Mouse (Mus musculus) adrenal gland (tissue): Measurements from ENCODE around the gene Hic2.

ENCODE experiments used
- intact Hi-C: fragments of 180-260 bp; cut with DNase I; formaldehyde crosslinking; loops from one replicate; pipeline ENCODE4 v1.15.1; 2025

Gene Hic2

DNA sequence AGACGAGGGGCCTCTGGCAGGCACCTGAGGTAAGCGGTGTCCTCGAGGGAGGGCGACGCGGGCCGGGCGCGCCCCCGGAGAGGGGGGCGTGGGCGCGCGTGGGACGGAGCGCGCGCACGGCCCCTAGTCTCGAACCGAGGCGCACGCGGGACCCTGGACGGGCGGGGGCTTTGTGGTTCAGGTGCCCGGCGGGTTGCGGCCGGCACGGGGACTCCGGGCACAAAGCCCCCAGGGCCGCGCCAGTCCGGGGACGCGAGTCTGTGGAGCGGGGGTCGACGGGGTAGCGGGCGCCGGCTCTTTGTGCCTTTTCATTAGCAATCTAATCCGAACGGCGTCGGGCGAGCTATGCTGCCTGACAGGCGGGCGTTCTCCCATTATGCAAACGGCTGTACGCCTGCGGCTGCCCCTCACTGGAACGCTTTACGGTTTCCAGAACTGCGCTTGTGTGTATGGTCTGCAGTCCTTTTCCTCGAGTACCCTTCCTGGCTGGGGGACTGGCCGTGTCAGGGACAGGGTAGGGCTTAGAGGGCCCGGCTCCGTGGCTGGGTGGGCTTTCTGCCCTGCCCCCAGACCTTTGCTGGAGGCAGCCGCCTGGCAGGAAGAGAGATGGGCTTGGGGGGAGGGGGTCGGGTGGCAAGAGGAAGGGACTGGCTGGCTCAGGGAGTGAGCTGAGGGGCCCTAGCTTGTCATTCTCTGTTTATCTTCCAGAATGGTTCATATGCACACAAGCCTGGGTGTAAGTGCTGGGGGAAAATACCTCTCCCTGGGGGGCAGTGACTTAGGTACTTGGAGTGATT, 528 bp downstream of the Hic2 start:
- intact Hi-C loops, result no loop called here

DNA sequence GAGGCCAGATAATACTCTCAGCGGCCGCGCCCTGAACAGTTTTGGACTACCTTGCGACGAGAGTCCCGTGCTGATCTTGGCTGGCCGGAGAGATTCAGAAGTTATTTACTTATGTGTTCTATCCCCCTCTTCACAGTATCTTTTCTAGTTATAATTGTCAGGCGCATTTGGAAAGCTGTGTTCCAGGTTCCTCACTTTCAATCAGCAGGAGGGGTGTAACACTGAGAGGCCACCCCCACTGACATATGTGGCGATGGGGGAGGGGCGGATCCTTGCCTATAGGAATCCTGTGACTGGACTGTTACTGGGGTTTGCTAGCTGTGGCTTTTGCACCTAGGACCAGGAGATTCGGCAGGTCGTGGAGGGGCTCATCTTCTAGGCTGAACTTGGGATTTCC, 1.1 kb downstream of the Hic2 start:
- intact Hi-C loops, result no loop called here

DNA sequence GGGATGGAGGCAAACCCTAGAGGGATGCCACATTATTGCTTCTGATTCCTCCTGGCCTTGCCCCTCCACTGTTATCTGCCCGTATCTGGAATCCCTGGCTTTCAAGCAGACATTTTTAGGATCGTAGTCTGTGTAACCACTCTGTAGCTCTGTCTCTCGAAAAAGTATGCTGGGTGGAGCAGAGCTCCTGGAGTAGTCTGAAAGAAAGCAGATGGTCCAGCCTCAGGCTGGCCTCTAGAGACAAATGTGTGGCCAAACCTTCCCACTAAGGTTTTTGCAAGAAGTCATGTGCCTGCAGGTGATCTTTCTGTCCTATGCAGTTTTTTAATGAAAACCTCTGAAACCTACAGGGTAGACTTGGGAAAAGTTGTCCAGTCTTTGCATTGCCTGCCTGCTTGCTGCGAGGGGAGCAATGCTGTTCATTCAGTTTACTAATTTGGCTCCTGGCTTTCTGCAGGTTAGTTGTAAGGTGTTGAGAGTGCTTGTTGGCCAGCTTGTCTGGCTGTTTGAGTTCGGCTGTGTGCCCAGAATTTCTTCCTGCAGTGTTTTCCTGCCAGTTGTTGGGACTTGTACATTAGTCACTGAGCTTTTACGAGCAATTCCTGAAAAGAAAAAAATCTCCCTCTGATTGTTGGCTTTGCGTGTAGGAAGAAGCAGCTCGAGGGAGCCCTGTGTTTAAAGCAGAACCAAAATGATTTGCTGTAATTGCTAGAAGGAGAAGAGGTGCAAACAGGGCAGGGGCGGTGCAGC, 1.7 kb downstream of the Hic2 start:
- intact Hi-C loops, result no loop called here

DNA sequence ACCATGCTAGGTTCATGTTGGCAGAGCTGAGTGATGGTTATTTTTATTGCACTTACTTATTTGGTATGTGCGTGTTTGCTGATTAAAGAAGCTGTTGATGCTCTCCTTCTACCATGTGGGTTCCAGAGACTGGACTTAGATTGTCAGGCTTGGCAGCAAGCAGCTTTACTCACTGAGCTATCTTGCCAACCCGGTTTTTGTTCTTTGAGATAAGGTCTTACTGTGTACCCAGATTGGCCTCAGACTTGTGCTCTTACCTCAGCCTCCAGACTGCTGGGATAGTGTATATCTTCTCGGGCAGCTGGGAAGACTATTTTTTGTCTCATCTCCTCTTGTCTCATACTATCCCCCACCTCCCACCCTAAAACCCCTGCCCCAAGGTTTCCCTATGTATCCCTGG, 4.3 kb downstream of the Hic2 start:
- intact Hi-C loops, result no loop called here

DNA sequence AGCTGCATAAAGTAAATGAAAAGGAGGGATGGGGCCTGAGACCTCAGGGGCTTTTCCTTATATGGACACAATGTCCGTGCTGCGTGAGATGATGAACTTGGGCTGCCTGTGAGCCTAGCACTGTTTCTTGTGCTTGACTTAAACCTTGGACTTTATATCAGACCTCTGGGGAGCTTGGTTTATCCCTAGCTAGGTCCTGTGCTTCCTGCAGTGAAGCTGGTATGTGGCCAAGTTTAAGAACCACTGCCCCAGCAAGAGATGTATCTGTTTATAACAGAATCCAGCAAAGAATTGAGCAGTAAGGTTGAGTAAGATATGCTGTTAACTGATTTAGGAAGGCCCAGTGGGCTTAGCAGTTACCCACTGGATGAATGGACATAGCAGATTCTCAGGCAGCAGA, 6.0 kb downstream of the Hic2 start:
- intact Hi-C loops, result no loop called here

DNA sequence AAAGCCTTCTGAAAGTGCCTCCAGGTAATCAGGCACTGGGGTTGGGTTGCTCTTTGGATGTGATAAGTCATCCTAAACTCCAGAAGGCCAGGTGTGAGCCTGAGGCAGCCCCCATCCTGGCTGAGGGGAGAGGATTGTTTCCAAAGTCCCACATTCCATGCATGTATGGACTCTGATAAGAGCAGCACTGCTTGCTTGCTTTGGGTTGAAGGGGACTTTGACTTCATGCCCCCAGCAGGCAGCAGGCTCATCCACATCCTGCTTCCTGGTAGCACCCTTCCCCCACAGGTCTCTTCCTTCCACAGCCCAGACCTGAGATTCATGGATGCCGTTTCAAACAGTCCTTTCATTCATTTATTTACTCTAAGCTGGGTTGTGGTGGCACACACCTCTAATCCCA, 10.4 kb downstream of the Hic2 start:
- intact Hi-C loops, result no loop called here

DNA sequence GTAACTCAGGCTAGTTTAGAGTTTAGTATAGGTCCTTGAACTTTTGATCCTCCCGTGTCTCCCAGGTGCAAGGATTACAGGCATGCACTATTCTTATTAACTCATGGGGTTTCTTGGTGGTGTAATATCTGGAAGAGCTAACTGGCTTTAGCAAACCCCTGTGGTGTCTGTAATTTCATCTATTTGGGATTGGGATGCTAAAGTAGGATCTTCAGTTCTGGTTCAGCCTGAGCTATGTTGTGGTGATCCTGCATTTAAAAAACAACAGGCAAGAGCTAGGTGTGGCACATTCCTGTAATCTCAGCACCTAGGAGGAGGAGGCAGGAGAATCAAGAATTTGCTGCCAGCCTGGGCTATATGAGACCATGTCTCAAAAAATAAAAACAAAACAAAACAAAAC, 11.6 kb downstream of the Hic2 start:
- intact Hi-C loops, result no loop called here

DNA sequence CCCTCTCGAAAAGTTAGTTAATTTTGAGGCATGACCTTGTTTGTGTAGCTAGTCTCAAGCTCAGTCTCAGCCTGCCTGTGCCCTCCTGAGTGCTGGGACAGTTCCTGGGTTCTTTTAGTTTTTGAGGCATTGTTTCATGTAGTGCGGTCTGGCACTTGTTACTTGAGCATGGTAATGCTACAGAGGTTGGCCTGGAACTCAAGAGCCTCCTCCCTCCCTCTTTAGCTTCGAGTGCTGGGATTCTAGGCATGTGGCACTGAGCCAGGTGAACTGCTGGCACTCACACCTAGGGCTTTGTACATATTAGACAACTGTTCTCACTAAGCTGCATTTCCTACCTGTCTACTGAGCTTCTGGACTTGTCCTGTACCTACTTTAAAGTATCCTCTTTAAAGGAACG, 14.4 kb downstream of the Hic2 start:
- intact Hi-C loops, result no loop called here

DNA sequence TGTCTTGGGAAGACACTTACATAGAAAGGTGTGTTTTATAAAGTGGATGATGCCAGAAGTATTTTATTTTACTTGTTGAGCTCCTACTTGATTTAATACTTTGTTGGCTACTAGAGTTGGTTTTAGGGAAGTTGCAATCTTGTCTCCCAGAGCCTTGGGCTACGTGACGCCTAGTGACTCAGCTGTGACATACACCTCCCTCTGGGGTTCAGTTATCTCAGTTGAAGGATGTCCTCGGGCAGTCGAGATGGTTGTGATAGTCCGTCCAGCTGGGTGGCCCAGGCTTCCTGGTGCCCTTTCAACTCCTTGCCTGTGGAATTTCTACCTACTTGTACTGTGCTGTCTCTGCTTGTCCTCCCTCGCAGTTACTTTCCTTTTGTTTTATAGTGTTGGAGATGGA, 15.8 kb downstream of the Hic2 start:
- intact Hi-C loops, result no loop called here

DNA sequence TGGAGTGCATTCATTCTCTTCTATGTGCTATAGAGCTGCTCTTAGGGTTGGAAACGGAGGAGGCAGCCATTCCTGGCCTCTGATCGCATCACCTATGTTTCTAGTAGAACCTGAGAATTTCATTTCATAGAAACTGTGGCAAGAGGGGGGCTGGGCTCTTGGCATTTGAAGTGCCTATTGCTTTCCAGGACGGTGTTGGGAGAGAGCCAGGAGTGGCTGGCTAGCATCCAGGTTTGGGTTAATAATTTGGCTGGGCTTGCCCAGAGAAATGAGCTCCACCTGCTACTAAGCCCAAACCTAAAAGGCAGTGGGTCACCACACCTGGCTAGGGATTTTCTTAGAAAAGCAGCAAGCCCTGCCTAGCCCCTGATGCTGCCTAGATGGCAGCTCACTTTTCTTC, 18.2 kb downstream of the Hic2 start:
- intact Hi-C loops, result no loop called here

DNA sequence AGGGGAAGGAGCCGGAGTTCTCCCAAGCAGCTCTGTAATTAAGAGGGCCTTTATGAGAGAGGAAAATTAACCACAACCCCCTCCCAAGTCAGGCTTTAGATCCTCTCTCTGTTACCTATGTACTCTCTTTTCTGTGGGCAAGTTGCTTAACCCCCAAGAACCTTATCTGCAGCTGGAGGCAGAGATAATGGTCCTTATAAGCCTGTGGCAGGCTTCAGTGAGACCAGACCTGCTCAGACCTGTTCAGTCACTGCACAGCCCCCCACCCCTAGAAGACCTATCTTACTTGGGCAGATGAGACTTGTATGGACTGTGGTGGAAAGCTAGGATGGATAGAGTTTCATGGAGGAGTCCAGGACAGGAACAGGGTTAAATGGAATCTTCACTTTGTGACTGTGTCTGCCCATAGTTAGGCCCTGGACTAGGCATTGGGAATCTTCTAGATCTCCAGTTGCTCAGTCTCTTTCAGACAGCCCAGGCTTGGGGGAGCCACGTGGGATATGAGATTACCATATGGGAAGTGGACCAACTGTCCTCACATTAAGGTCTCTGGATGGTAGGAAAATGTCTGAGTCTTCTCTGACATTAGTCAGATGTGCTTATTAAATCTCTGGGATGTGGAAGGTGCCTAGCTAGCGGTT, 18.8 kb downstream of the Hic2 start:
- intact Hi-C loops, result no loop called here

DNA sequence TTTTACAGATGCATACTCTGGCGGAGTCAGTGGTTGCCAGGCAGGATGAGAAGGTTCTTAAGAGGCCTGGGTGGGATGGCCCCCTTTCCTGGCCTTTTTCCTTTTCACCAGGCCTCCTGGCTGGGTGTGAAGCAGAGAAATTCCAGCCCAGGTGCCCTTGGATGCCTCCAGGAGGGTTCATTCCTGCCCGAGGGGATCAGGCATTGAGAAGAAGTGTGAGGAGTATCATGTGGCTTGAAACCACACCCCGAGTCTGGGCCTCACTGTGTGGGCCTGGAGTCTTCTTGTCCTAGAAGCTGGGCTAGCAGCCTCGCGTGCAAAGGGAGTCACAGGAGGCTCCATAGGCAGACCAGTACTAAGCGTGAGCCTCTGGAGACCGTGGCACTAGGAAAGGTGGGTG, 19.5 kb downstream of the Hic2 start:
- intact Hi-C loops, result no loop called here

DNA sequence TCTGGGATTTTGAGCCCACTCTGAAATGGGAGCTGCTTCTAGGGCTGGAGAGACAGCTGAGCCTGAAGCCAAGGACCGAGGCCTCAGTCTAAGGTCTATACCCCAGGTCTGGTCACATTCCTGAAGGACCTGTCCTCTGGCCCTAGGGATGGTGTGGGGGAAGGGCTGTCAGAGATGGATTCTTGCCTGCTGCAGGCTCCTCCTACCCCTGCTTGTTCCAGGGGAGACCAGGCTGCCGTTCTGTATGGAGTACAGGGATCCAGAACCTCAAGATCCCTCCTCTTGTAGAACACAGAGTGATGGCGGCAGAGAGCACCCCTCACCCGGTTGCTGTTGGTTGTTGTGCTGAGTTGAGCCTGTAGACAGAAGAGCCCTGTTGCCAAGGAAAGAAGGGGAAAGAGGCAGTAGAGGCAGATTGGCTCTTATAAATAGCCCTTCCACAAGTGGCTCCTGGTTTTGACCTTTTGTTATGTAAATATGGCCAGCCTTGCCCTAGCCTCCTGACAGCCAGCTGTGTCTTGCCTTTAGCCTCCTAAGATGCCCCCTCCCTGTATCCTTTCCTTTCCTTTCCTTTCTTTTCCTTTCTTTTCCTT, 20.7 kb downstream of the Hic2 start:
- intact Hi-C loops, result no loop called here

DNA sequence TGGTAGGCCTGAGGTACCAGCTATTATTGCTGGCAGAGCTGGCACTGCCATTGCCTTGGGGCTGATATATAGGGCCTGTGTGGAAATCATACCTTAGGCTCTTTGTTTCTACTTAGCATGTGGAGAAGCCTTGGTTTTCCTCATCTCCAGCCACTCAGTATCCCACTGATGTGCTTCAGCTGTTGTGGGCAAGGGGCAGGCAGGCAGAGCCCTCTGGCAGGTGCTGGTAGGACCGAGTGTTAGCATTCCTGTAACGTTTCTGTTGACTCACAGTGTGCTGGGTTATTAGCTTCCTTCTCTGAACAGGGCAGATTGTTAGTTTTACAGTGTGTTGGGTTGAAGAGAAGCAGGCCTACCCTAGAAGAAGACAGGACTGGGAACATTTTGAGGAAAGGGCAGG, 21.9 kb downstream of the Hic2 start:
- intact Hi-C loops, result no loop called here

DNA sequence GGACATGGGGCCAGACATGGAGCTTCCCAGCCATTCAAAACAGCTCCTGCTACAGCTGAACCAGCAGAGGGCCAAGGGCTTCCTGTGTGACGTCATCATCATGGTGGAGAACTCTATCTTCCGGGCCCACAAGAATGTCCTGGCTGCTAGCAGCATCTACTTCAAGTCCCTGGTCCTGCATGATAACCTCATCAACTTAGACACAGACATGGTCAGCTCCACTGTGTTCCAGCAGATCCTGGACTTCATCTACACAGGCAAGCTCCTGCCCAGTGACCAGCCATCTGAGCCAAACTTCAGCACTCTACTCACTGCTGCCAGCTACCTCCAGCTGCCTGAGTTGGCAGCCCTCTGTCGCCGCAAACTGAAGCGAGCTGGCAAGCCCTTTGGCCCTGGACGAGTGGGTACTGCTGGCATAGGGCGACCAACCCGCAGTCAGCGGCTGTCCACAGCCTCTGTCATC, 24.0 kb downstream of the Hic2 start:
- intact Hi-C loops, result no loop called here

DNA sequence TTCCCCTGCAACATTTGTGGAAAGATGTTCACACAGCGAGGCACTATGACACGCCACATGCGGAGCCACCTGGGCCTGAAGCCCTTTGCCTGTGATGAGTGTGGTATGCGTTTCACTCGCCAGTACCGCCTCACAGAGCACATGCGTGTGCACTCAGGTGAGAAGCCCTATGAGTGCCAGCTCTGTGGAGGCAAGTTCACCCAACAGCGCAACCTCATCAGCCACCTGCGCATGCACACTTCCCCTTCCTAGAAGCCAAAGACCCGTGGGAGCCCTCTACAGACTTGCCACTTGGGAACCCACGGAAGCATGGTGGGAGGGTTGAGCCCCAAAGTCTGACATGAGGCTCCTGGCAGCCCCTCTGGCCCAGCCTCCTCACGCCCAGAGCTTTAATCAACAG, 25.5 kb downstream of the Hic2 start:
- intact Hi-C loops, result no loop called here

DNA sequence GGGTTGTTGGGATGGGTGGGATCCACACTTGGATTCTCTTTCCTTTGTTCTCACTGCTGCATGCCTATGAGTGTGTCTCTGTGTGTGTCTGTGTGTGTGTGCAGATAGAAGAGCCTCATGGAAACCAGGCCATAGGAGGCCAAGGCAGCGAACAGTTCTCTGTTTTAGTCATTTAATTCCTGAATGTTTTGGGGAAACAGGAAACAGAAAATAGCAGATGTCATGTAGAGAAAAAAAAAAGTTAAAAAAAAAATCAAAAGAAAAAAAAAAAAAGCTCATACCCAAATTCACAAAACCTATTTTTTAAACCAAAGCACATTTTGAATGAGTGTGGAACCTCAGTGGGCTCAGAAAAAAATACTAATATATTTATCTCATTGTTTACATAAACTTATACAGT, 28.0 kb downstream of the Hic2 start:
- intact Hi-C loops, result no loop called here

DNA sequence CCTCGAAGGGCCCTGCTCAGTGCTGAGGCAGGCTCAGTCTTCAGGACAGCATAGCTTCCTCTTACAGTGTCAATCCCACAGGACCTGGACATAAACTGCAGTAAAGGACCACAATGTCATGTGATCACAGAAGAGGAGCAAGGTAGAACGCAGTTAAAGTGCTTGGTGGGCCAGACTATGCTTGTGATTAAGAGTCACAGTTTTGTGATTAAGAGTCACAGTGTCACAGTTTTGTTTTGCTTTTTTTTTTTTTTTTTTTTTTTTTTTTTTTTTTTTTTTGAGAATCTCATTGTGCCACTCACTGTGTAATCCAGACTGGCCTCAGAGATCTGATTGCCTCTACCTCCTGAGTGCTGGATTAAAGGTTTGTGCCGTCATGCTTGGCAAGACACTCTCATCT, 32.7 kb downstream of the Hic2 start:
- intact Hi-C loops, result no loop called here

DNA sequence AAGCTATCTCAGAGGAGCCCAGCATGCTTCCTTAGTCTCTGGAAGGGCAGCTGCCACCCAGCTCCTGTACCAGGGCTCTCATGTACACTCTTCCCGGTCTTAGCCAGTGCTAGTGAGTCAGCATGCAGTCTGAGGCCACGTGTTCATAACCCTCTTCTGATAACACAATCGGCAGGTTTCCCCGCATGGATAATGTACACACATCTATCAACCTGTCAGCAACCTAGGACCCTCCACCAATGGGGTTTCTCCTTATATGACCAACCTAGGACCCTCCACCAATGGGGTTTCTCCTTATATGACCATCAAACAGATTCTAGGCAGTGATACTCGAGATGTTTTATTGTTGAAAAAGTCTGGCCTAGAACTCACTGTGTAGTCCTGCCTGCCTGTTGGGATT, 34.6 kb downstream of the Hic2 start:
- intact Hi-C loops, result no loop called here

DNA sequence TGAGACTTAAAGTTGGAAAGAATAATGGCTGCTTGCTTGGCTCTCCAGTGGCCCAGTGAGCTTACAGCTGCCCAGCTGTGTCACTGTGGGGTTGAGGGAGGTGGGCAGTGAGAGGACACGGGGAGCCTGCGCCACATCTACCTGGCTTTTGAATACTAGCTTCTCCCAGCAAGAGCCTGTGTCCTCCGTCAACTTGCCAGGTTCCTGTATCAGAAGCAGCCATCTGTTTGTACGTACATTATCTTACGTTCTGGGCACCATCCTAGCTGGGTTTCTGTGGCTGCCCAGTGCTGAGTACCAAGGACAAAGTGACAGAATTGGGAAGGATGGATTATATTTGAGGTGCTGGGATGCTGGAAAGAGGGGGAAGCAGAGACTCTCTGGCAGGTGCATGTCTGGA, 36.5 kb downstream of the Hic2 start:
- intact Hi-C loops, result no loop called here

DNA sequence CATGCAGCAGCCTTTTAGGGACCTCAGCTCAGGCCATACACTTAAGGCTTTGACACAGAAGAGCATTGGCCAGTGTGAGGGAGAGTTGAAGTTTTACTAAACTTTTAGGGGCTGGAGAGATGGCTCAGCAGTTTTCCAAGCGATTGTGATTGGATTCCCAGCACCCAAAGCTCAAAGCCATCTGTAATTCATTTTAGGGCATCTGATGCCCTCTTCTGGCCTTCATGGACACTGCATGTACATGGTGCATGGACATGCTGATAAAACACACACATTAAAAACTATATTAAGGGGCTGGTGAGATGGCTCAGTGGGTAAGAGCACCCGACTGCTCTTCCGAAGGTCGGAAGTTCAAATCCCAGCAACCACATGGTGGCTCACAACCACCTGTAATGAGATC, 37.8 kb downstream of the Hic2 start:
- intact Hi-C loops, result no loop called here

DNA sequence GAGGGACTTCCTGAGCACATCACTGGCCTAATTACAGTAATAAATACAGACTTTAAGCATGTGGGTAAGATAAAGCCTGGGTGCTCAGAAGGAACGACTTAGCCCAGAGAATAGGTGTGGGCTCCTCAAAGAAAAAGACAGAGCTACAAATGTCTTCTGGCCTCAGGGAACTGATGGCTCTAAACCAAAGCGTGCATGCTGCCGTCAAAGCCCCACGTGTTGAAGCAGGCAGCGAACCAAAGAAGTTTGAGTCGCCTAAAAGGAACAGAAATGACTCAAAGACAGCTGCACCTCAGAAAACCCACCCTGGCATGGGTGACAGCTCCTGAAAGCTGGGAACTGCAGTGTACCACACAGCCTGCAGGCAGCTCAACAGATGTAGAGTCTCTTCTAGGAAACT, 38.5 kb downstream of the Hic2 start:
- intact Hi-C loops, result no loop called here
